Mouse (Mus musculus) embryonic facial prominence, embryonic 12.5 days (tissue): ENCODE measurements at regions not wholly inside any gene's neighbourhood (a gene's known extent, or its start where the extent isn't known, plus 50 kb on each side); places are given as distances from the start of the nearest gene placed in this dataset.
A peak's percentile ranks its signal among the peaks of the same experiment; 100 is the strongest.

Experiments used
- ATAC-seq: fragments of 200-750 bp; cut with Nextera tagmentation; 2 replicates; pipeline ENCODE4 v1.8.0; 2017; ENCODE audit not compliant: insufficient number of reproducible peaks, insufficient read depth, low FRiP score, low TSS enrichment
- H3K27ac ChIP-seq: fragments of 300-500 bp; sonication (generic); 2 replicates; pipeline ENCODE4 v1.5.1; 2016; ENCODE audit warnings: mild to moderate bottlenecking
- H3K27me3 ChIP-seq: fragments of 300-500 bp; sonication (generic); 2 replicates; pipeline ENCODE4 v1.6.1; 2016; ENCODE audit warnings: mild to moderate bottlenecking, moderate library complexity
- H3K36me3 ChIP-seq: fragments of 300-500 bp; sonication (generic); 2 replicates; pipeline ENCODE4 v1.6.1; 2016; ENCODE audit warnings: mild to moderate bottlenecking
- H3K4me1 ChIP-seq: fragments of 300-500 bp; sonication (generic); 2 replicates; pipeline ENCODE4 v1.6.1; 2016
- H3K4me2 ChIP-seq: fragments of 300-500 bp; sonication (generic); replicated peaks from 2 replicates; pipeline ENCODE4 v1.6.1; 2016; ENCODE audit warnings: mild to moderate bottlenecking, moderate library complexity
- H3K4me3 ChIP-seq: fragments of 300-500 bp; sonication (generic); 2 replicates; pipeline ENCODE4 v1.5.1; 2016; ENCODE audit warnings: mild to moderate bottlenecking
- H3K9ac ChIP-seq: fragments of 300-500 bp; sonication (generic); 2 replicates; pipeline ENCODE4 v1.6.1; 2016; ENCODE audit warnings: mild to moderate bottlenecking, moderate library complexity
- H3K9me3 ChIP-seq: fragments of 300-500 bp; sonication (generic); 2 replicates; pipeline ENCODE4 v1.6.1; 2016; ENCODE audit warnings: mild to moderate bottlenecking, moderate library complexity
- WGBS: fragments of 180-500 bp; shearing (Covaris S2); methylation state at CpG from one replicate; pipeline ENCODE4 v1.1.7; 2016; 5-methylcytosine and 5-hydroxymethylcytosine counted together

DNA sequence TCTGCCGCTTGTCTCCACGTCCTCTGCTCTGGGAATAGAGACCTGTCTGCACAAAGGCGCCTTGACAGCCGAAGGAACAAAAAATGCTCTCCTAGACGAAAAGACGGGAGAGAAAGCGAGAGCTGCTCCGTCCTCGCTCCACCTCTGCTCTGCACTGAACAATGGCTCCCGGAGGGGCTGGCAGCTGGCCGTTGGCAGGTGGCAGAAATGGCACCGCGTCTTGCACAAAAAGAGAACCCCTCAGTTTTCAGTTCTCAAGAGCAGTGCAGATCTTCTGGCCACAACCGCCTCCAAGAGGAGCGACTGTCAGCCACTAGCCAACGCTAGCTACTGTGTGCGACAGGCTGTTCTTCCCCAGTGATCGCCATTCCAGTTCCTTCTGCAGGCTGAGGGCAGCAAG lies 385.0 kb upstream of the Rora start:
- Histone ChIP-seq H3K27ac (no peak overlapping the region), H3K27me3 (no peaks in the 10 kb centered on the region), H3K9ac (no peak overlapping the region), H3K4me1 (no peaks in the 10 kb centered on the region), H3K4me2 (no peak overlapping the region), H3K4me3 (no peak overlapping the region), H3K36me3 (no peaks in the 10 kb centered on the region), H3K9me3 (no peaks in the 10 kb centered on the region)
- ATAC-seq, result no peak
- WGBS, result 88% methylated on average over 18 of the region's 18 CpGs

DNA sequence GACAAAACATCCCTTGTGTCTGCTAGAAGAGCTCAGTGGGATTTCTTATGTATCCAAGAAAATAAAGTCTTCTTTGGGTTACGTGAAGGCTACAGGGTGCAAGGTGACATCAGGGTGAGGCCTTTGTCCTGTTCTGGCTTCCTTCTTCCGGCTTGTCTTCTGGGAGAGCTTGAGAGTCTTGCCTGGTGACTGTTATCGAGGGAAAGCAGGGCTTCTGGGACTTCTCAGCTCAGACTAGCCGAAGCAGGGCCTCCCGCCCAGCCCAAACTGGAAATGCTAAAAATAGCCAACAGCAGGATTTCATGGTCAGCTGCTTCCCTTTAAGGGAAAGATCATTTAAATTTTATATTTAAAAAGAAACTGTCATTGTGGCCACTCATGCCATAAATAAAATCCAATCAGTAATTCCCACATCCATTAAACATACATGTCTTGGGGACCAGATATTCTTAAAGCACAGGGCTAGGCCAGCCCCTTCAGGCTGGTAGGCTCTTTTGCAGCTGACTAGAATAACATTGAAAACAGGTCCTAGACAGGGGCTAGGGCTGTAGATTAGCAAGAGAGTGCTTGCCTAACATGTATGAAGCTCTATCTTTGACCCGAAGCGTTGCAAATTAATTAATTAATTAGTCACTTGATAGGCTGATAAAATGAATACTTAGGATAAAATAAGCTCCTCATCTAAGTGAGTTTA lies 351.2 kb upstream of the Rora start:
- Histone ChIP-seq H3K4me2 (no peak overlapping the region), H3K4me3 (no peak overlapping the region), H3K4me1 (peaks cover 7% of the 10 kb centered on the region; the same call in 1 of the 2 replicates), H3K9ac (no peak overlapping the region), H3K27ac (peak overlapping the region; percentile 63; the same call in 1 of the 2 replicates), H3K9me3 (no peaks in the 10 kb centered on the region), H3K27me3 (no peaks in the 10 kb centered on the region), H3K36me3 (no peaks in the 10 kb centered on the region)
- WGBS, result 56% methylated on average over 7 of the region's 7 CpGs
- ATAC-seq, result no peak

DNA sequence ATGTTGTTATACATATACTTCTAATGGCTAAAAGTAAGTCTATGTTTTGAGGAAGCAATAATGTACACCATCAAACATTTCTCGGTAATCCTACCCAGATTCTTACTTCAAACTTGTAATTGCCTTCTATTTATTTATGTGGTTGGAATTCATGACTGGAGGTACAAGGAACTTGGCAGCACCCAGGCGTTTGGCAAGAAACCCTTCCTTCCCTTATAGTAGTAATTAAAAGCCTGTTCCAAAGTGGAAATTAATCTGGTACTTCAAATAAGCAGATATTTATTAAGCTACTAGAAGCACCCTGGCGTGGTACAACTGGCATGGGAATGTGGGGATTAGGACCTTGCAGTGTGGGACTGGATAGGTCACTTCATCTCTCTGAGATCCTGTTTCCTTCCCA lies 322.9 kb upstream of the Rora start:
- no peak for ATAC-seq
- H3K9ac ChIP-seq, result no peak overlapping the region
- WGBS, result 74% methylated on average over 3 of the region's 3 CpGs
- H3K9me3 ChIP-seq, result no peaks in the 10 kb centered on the region
- no peaks in the 10 kb centered on the region for H3K27me3 ChIP-seq
- H3K36me3 ChIP-seq, result no peaks in the 10 kb centered on the region
- H3K27ac ChIP-seq, result no peak overlapping the region
- no peak overlapping the region for H3K4me3 ChIP-seq
- H3K4me2 ChIP-seq, result no peak overlapping the region
- peaks cover 4% of the 10 kb centered on the region; the same call in 1 of the 2 replicates for H3K4me1 ChIP-seq

DNA sequence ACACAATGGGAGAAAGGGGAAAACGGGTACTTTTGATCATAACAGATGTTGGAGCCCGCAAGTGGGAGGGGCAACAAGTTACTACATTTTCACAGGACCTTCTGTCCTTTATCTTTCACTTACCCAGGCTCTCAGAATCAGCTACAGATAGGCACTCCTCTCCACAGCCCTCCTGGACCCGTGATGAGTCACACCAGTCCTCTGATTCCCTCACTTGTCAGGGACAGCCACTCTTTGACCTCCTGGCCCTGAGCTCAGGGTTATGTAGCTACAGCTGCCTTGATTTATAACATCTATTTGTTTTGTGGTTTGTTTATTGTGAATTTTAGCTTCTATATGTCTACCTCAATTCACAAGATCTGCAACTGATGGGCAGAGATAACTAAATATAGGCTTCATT lies 312.7 kb upstream of the Rora start:
- H3K4me1 ChIP-seq, result no peaks in the 10 kb centered on the region

DNA sequence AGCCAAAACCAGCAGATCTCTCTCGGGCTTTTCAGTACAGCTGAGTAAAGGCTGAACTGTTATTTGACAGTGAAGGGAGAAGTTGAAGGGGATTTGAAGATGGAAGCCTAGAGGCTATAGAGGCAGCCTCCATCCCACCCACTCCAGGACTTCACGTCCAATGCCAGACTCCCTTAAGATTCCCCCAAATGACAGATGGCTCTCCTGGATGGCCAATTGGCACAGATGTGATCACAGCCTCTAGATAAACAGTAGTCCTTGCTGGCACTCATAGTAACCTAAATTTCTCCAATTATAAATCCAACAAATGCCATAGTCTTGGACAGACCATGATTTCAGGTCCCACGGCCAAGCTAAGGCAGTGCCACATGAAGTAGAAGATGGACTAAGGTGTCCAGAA lies 312.1 kb upstream of the Rora start:
- Histone ChIP-seq H3K4me3 (no peak overlapping the region), H3K4me2 (no peak overlapping the region), H3K9ac (no peak overlapping the region), H3K36me3 (no peaks in the 10 kb centered on the region), H3K4me1 (no peaks in the 10 kb centered on the region), H3K27ac (no peak overlapping the region), H3K9me3 (no peaks in the 10 kb centered on the region), H3K27me3 (no peaks in the 10 kb centered on the region)
- 86% methylated on average over 3 of the region's 3 CpGs for WGBS
- no peak for ATAC-seq

More for the DNA sequence above, 312.7 kb upstream of the Rora start:
- Histone ChIP-seq H3K27ac (no peak overlapping the region), H3K4me3 (no peak overlapping the region), H3K27me3 (no peaks in the 10 kb centered on the region), H3K9me3 (no peaks in the 10 kb centered on the region), H3K4me2 (no peak overlapping the region), H3K36me3 (no peaks in the 10 kb centered on the region), H3K9ac (no peak overlapping the region)
- WGBS, result 49% methylated on average over 3 of the region's 3 CpGs
- no peak for ATAC-seq

DNA sequence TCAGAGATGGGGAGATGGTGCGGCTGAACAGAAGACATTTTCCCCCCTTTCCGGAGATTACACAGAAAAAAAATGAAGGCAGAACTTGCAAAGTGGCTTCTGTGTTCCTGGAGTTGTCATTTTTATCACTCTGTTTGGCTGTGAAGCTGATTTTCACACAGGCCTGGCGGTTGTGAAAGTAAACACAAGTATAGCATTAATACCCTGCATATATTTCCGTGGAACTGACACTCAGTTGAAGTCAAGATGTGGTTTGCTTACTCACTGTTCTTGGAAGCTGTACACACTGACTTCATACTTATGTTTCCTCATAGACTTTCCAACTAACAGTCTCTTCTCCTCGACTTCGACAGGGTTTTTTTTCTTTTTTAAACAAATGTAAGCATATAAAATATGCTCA lies 306.2 kb upstream of the Rora start:
- Histone ChIP-seq H3K27ac (no peak overlapping the region), H3K9me3 (no peaks in the 10 kb centered on the region), H3K36me3 (no peaks in the 10 kb centered on the region), H3K9ac (no peak overlapping the region), H3K4me2 (no peak overlapping the region), H3K4me3 (no peak overlapping the region), H3K4me1 (no peaks in the 10 kb centered on the region), H3K27me3 (no peaks in the 10 kb centered on the region)
- ATAC-seq, result no peak
- 89% methylated on average over 6 of the region's 6 CpGs for WGBS

DNA sequence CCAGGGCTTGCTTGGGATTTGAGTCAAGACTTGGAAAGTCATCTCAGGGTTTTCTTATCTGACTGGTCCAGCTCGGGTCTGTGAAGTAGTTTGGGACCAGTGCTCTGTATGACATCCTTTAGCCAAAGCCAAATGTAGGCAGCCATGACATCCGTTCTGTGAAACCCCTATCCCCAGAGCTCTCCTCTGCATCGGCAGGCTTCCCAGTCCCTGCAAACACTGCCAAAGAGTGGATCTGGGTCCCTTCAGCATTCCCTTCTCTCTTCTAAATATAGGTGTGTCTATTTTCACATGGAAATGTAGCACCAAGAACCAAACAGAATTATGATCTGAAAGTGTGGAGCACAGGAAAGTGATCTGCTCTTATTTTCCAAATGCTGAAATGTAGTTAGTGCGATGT lies 302.1 kb upstream of the Rora start:
- Histone ChIP-seq H3K27ac (no peak overlapping the region), H3K27me3 (no peaks in the 10 kb centered on the region), H3K9ac (no peak overlapping the region), H3K9me3 (no peaks in the 10 kb centered on the region), H3K4me2 (no peak overlapping the region), H3K4me1 (no peaks in the 10 kb centered on the region), H3K4me3 (no peak overlapping the region), H3K36me3 (no peaks in the 10 kb centered on the region)
- ATAC-seq, result no peak
- 86% methylated on average over 4 of the region's 4 CpGs for WGBS

DNA sequence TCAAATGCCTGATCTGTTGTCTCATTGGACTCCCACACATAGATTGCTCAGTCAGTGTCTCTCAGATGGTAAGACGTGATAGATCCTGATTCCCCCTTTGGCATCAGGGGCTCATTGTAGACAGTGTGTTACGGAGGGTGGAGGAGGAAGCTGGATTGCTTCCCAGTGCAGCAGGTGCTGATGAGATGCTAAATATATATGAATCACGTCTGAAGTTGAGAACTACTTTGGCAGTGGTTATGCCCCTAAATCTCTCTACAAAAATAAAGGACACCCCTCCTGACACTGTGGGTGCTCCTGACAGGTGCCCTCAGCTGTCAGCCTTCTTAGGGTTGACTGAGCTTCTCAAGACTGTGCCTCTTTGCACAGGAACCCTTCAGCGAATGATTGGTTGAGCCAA lies 299.1 kb upstream of the Rora start:
- Histone ChIP-seq H3K9me3 (no peaks in the 10 kb centered on the region), H3K4me2 (no peak overlapping the region), H3K4me1 (no peaks in the 10 kb centered on the region), H3K36me3 (no peaks in the 10 kb centered on the region), H3K27ac (no peak overlapping the region), H3K9ac (no peak overlapping the region), H3K4me3 (no peak overlapping the region), H3K27me3 (no peaks in the 10 kb centered on the region)
- WGBS, result 86% methylated on average over 4 of the region's 4 CpGs
- no peak for ATAC-seq

DNA sequence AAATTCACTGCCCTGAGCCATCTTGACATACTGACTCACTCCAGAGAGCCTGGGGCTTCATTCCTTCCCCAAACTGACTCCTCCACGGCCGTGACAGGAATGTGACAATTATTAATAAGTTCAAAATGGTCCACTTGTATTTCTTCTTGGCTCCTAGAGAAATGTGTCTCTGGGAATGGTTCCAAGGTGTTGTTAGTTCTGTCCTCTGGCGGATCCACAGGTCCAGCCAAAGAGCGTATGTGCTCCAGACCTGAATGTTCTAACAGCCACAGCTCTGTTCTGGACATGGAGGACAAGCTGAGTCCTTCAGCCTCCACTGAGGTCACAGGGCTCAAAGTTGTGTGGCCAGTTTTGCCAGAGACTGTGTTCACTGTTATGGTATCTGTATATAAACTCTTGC lies 297.5 kb upstream of the Rora start:
- H3K4me3 ChIP-seq, result no peak overlapping the region
- H3K36me3 ChIP-seq, result no peaks in the 10 kb centered on the region
- H3K4me2 ChIP-seq, result no peak overlapping the region
- H3K27ac ChIP-seq, result no peak overlapping the region
- H3K9ac ChIP-seq, result no peak overlapping the region
- H3K27me3 ChIP-seq, result no peaks in the 10 kb centered on the region
- 84% methylated on average over 4 of the region's 4 CpGs for WGBS
- no peaks in the 10 kb centered on the region for H3K9me3 ChIP-seq
- ATAC-seq, result no peak
- no peaks in the 10 kb centered on the region for H3K4me1 ChIP-seq

DNA sequence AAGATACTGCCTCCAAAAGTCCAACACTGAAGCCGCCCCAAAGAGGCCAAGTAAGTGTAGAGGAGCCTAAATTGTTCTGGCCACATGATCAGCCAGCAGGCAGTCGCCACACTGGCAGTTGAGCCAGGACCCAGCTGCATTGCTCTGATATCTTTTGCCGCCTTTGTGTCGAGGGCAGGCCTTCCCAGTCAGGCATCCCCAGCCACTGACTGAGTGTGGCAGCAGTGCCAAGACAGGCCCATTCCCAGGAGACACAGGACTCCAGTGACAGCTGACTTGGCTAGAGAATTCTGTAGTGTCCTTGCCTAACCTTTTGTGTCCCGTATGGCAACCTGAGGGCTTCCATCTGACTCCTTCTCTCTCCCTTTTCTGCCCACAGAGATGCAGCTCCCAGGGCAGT lies 296.4 kb upstream of the Rora start:
- H3K27me3 ChIP-seq, result no peaks in the 10 kb centered on the region
- no peaks in the 10 kb centered on the region for H3K9me3 ChIP-seq
- no peaks in the 10 kb centered on the region for H3K36me3 ChIP-seq
- H3K4me1 ChIP-seq, result no peaks in the 10 kb centered on the region
- 80% methylated on average over 5 of the region's 5 CpGs for whole genome bisulfite sequencing
- H3K4me2 ChIP-seq, result no peak overlapping the region
- H3K9ac ChIP-seq, result no peak overlapping the region
- H3K4me3 ChIP-seq, result no peak overlapping the region
- ATAC-seq, result no peak
- no peak overlapping the region for H3K27ac ChIP-seq

DNA sequence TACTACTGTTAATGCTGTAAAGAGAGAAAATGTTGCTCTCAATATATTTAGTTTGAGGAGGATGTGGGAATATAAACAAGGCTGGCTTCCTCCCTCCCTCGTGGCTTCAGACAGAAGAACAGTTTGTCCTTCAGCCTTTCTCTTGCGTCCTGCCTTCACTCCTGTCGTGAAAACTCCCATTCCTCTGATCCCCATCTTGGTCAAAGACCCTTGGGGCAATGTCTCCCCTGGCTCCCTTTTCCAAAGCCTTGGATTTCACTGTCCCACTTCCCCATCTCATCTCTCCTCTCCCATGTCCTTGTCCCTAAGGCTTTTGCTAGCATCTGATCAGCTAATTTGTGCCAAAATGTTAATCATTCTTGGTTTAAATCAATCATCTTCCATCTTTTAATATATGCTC lies 286.6 kb upstream of the Rora start:
- no peak overlapping the region for H3K9ac ChIP-seq
- WGBS, result 62% methylated on average over 3 of the region's 3 CpGs
- ATAC-seq, result no peak
- no peaks in the 10 kb centered on the region for H3K36me3 ChIP-seq
- no peaks in the 10 kb centered on the region for H3K4me1 ChIP-seq
- H3K27ac ChIP-seq, result no peak overlapping the region
- H3K4me2 ChIP-seq, result no peak overlapping the region
- no peak overlapping the region for H3K4me3 ChIP-seq
- H3K27me3 ChIP-seq, result no peaks in the 10 kb centered on the region
- H3K9me3 ChIP-seq, result no peaks in the 10 kb centered on the region

DNA sequence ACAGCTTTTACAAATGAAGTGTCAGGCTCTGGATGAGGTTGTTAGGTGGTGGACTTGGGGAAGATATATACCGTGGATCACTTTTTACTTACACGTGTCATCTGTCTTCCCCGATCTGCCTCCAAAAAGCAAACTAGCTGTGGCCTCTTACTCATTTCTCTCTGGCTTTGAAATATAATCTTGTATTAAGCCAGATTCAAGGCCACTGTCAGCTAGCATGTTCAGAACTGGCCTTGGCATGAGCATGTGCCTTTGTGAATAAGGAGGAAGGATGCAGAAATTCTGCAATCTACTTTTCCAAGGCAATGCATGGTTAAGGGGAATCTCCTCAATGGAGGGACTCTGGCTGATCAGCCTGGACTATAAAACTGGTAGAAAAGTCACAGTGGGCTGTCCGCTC lies 286.0 kb upstream of the Rora start:
- H3K4me3 ChIP-seq, result no peak overlapping the region
- ATAC-seq, result no peak
- no peaks in the 10 kb centered on the region for H3K36me3 ChIP-seq
- no peak overlapping the region for H3K9ac ChIP-seq
- H3K27ac ChIP-seq, result no peak overlapping the region
- H3K9me3 ChIP-seq, result no peaks in the 10 kb centered on the region
- H3K4me1 ChIP-seq, result no peaks in the 10 kb centered on the region
- 90% methylated on average over 4 of the region's 4 CpGs for WGBS
- no peaks in the 10 kb centered on the region for H3K27me3 ChIP-seq
- H3K4me2 ChIP-seq, result no peak overlapping the region

DNA sequence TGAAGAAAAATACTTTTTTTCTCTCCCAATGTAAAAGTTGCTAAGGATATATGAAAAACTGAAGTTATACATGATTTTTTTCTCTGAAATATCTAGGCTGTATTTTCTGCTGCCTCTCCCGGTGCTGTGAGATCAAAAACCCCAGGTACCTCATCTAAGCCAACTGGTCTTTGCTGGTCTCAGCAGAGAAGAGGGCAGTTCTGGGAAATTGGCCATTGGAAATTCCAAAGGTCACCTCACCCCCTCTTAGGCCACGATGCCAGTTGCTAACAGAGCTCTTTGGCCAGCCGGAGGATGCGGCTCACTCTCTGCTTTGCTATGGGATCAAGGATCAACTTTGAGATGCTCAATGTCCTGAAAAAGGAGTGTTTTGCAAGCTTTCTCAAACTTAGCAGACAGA lies 280.9 kb upstream of the Rora start:
- Histone ChIP-seq H3K4me3 (no peak overlapping the region), H3K9ac (no peak overlapping the region), H3K9me3 (no peaks in the 10 kb centered on the region), H3K27ac (no peak overlapping the region), H3K4me1 (no peaks in the 10 kb centered on the region), H3K4me2 (no peak overlapping the region), H3K27me3 (no peaks in the 10 kb centered on the region), H3K36me3 (no peaks in the 10 kb centered on the region)
- ATAC-seq, result no peak
- 79% methylated on average over 4 of the region's 4 CpGs for WGBS
